Mouse (Mus musculus): ENCODE measurements around the gene Slc22a12.
A peak's percentile ranks its signal among the peaks of the same experiment; 100 is the strongest.

Gene Slc22a12

GRCm38 (mm10) chr19:6493219-6493618 is 49.6 kb downstream of the Slc22a12 start:
- DNase-seq (ENCODE audit: low spot score) = no peak

GRCm38 (mm10) chr19:6492124-6492523 is 50.7 kb downstream of the Slc22a12 start:
- peak; percentile 79 for DNase-seq (ENCODE audit: low spot score)

DNA sequence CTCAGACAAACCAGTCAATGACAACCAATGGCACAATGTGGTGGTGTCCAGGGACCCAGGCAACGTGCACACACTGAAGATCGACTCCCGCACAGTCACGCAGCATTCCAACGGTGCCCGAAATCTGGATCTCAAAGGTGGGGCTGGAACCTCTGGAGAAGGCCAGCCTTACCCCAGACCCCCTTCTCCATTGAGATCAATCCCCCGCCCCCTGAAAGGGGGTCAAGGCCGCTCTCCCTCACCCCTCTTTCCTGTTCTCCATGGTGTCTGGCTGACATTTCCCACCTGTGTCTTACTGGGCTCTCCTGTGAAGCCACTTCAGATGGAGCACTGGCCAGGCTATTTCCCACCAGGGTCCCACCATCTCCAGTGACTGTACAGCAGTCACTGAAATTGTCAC is 51.3 kb downstream of the Slc22a12 start:
- no peak for DNase-seq (ENCODE audit: low spot score)

DNA sequence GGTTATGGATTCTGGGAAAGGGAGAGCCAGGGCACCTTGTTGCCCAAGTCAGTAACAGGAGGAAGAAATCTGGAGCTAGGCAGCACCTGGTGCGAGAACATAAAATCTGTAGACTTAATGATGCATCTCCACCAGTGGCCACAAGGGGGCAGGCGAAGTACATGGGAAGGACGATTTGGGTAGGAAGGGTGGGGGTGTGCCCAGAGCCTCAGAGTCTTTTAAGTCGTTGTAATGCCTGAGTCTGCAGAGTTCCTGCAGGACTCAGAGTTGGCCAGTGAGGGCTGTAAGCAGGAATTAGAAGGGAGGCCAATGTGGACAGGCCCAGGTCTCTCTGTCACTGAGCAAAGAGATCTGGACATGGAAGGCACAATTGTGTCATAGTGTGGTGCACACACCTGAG is 53.8 kb downstream of the Slc22a12 start:
- DNase-seq (ENCODE audit: low spot score) = peak; percentile 94

All from adipocyte (in vitro differentiated cells).